Mouse (Mus musculus) kidney, adult 18-20 months (tissue): Measurements from ENCODE around the gene Fmo3.

ENCODE experiments used
- DNase-seq: peaks from one replicate; pipeline ENCODE4 v3.0.0; 2021

Gene Fmo3

GRCm38 (mm10) chr1:162984428-162984827 is at the start of gene Fmo3:
TSS of gene Fmo3 (minus strand) at chr1:162984528.
- DNase-seq: no peak

GRCm38 (mm10) chr1:163023075-163023474 is 38.7 kb upstream of the Fmo3 start:
- no peak for DNase-seq

GRCm38 (mm10) chr1:163009220-163009619 is 24.9 kb upstream of the Fmo3 start:
- no peak for DNase-seq

- DNase-seq: no peak
These were observed 19.2 kb upstream of the Fmo3 start for GRCm38 (mm10) chr1:163003496-163003895.

GRCm38 (mm10) chr1:163001271-163001829 is 17.0 kb upstream of the Fmo3 start:
- DNase-seq: no peak

GRCm38 (mm10) chr1:162987546-162987945 is 3.2 kb upstream of the Fmo3 start:
- DNase-seq: no peak

- DNase-seq: no peak
These were observed 2.4 kb upstream of the Fmo3 start for GRCm38 (mm10) chr1:162986777-162987176.

GRCm38 (mm10) chr1:162986121-162986748 is 1.9 kb upstream of the Fmo3 start:
- no peak for DNase-seq

GRCm38 (mm10) chr1:162963556-162963955 is 20.8 kb downstream of the Fmo3 start:
- no peak for DNase-seq

GRCm38 (mm10) chr1:162957422-162957821 is 26.9 kb downstream of the Fmo3 start:
- no peak for DNase-seq

- DNase-seq: no peak
These were observed 31.2 kb downstream of the Fmo3 start for GRCm38 (mm10) chr1:162953079-162953478.

- DNase-seq: no peak
These were observed 34.6 kb downstream of the Fmo3 start for GRCm38 (mm10) chr1:162949763-162950162.

GRCm38 (mm10) chr1:162947934-162948333 is 36.4 kb downstream of the Fmo3 start:
- no peak for DNase-seq

- no peak for DNase-seq
These were observed 37.3 kb downstream of the Fmo3 start for GRCm38 (mm10) chr1:162946837-162947558.

- DNase-seq: no peak
These were observed 40.6 kb downstream of the Fmo3 start for GRCm38 (mm10) chr1:162943700-162944099.

GRCm38 (mm10) chr1:162938696-162939351 is 45.5 kb downstream of the Fmo3 start:
- no peak for DNase-seq

- DNase-seq: no peak
These were observed 46.2 kb downstream of the Fmo3 start for GRCm38 (mm10) chr1:162937970-162938695.

GRCm38 (mm10) chr1:162937415-162937814 is 46.9 kb downstream of the Fmo3 start, which contains the start of gene Fmo6:
TSS of gene Fmo6 (minus strand) at chr1:162937515.
- DNase-seq: no peak

GRCm38 (mm10) chr1:162934374-162935012 is 49.8 kb downstream of the Fmo3 start:
- DNase-seq: no peak

GRCm38 (mm10) chr1:162932386-162932785 is 51.9 kb downstream of the Fmo3 start:
- DNase-seq: no peak

- DNase-seq: no peak
These were observed 52.4 kb downstream of the Fmo3 start for GRCm38 (mm10) chr1:162931880-162932279.

- DNase-seq: no peak
These were observed 52.9 kb downstream of the Fmo3 start for GRCm38 (mm10) chr1:162931310-162931875.
